Mouse (Mus musculus) kidney, adult 2 months (tissue): Measurements from ENCODE around the gene Tmem51. TPM values are rescaled to one million over a fixed set of nuclear protein-coding genes. Genes with fewer than 3 reads are reported as not detected.
"Not testable (repeated sequence)": the region's sequence is repeated elsewhere in the genome, so short reads cannot be mapped to it uniquely, and the experiment has no call there.

Experiments
- DNase-seq: peaks from one replicate; pipeline ENCODE4 v3.0.0; 2021
- H3K27ac ChIP-seq: fragments of 200-500 bp; 2 replicates; pipeline ENCODE4 v1.5.1; 2012; ENCODE audit warnings: low read depth, low read length, control low read depth, inconsistent platforms; ENCODE audit not compliant: insufficient read depth
- H3K27me3 ChIP-seq: fragments of 200-500 bp; replicated peaks from 2 replicates; pipeline ENCODE4 v1.6.1; 2012; ENCODE audit warnings: mild to moderate bottlenecking, moderate library complexity, low read length, inconsistent platforms; ENCODE audit not compliant: control insufficient read depth, insufficient read depth
- H3K36me3 ChIP-seq: fragments of 200-500 bp; 2 replicates; pipeline ENCODE4 v1.6.1; 2012; ENCODE audit warnings: mild to moderate bottlenecking, moderate library complexity, low read length, inconsistent platforms; ENCODE audit not compliant: control insufficient read depth, insufficient read depth
- H3K4me1 ChIP-seq: fragments of 200-500 bp; 2 replicates; pipeline ENCODE4 v1.6.1; 2011; ENCODE audit warnings: low read length; ENCODE audit not compliant: control insufficient read depth, insufficient read depth
- H3K4me3 ChIP-seq: fragments of 200-500 bp; 2 replicates; pipeline ENCODE4 v1.5.1; 2011; ENCODE audit warnings: mild to moderate bottlenecking, low read depth, low read length, control low read depth; ENCODE audit not compliant: insufficient read depth
- CTCF ChIP-seq: fragments of 200-500 bp; conservative IDR thresholded peaks from 2 replicates; pipeline ENCODE4 v1.5.1; 2011; ENCODE audit warnings: low read depth, mild to moderate bottlenecking, control low read depth, low read length, moderate library complexity, mixed read lengths; ENCODE audit not compliant: insufficient read depth, insufficient read length
- POLR2A ChIP-seq: fragments of 200-500 bp; IDR thresholded peaks from one replicate; pipeline ENCODE4 v1.6.1; 2011; ENCODE audit warnings: low read depth, low read length, control low read depth
- WGBS: fragments of 180-500 bp; shearing (Covaris S2); methylation state at CpG from one replicate; pipeline ENCODE4 v1.1.7; 2018; 5-methylcytosine and 5-hydroxymethylcytosine counted together
- polyA plus RNA-seq: library from polyadenylated mRNA; depleted of rRNA; stranded (reverse); fragments of >200 nt; gene quantifications from 2 replicates; pipeline ENCODE4 v1.2.3, GENCODE M21; 2012

Tmem51 gene
- polyA plus RNA-seq, 1 experiment, result 60.4 TPM

- no peak for TF ChIP-seq POLR2A
- no peak for TF ChIP-seq CTCF
- H3K4me1 ChIP-seq, result peaks cover 57% of the 10 kb centered on the region
- WGBS, result 29% methylated on average over 22 of the region's 22 CpGs
- DNase-seq, result peak; percentile 90
- peak overlapping the region; percentile 89 for H3K27ac ChIP-seq
- H3K27me3 ChIP-seq, result no peaks in the 10 kb centered on the region
- H3K36me3 ChIP-seq, result no peaks in the 10 kb centered on the region
- no peak overlapping the region for H3K4me3 ChIP-seq
Observed at GRCm38 (mm10) chr4:142052391-142053132, 31.5 kb downstream of the Tmem51 start.

GRCm38 (mm10) chr4:142051883-142052282 lies 32.2 kb downstream of the Tmem51 start:
- not testable (repeated sequence) for H3K4me3 ChIP-seq, H3K27me3 ChIP-seq, H3K36me3 ChIP-seq
- DNase-seq, result peak; percentile 88
- Histone ChIP-seq H3K27ac (peak overlapping the region; percentile 78), H3K4me1 (peaks cover 61% of the 10 kb centered on the region)
- 57% methylated on average over 6 of the region's 6 CpGs for WGBS

GRCm38 (mm10) chr4:142049963-142050362 lies 34.1 kb downstream of the Tmem51 start:
- no peak overlapping the region for H3K4me3 ChIP-seq
- TF ChIP-seq POLR2A, result no peak
- 0 out of 2 replicates have a peak, but pooled peaks have one; percentile 10 for TF ChIP-seq CTCF

GRCm38 (mm10) chr4:142048391-142048790 lies 35.7 kb downstream of the Tmem51 start:
- H3K4me1 ChIP-seq, result peaks cover 77% of the 10 kb centered on the region
- TF ChIP-seq POLR2A, result no peak
- TF ChIP-seq CTCF, result no peak
- no peaks in the 10 kb centered on the region for H3K27me3 ChIP-seq
- H3K27ac ChIP-seq, result peak overlapping the region; percentile 79; the same call in 1 of the 2 replicates
- no peaks in the 10 kb centered on the region for H3K36me3 ChIP-seq
- DNase-seq, result no peak
- WGBS, result 63% methylated on average over 8 of the region's 8 CpGs
- H3K4me3 ChIP-seq, result no peak overlapping the region

More at GRCm38 (mm10) chr4:142049963-142050362, 34.1 kb downstream of the Tmem51 start:
- WGBS, result 96% methylated on average over 5 of the region's 5 CpGs
- Histone ChIP-seq H3K27ac (no peak overlapping the region), H3K27me3 (no peaks in the 10 kb centered on the region), H3K36me3 (no peaks in the 10 kb centered on the region), H3K4me1 (peaks cover 78% of the 10 kb centered on the region)
- no peak for DNase-seq

DNA sequence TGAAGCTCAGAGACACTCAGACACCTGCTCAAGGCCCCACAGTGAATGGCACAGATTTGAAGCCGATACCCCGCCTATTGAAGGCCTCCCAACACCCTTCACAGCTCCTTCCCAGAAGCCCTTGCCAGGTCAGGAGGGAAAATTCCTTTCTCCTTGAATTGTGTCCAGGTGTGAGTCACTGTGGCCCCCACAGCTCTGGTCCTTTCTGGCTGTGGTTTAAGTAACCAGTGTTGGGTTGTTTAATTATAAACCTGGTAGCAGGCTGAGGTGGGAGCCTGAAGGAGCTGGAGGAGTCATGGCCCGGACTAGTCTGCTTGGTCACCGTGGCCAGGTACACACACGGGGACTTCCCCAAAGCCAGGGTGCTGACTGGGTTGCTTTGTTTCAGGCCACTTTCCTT lies 37.1 kb downstream of the Tmem51 start:
- peak; percentile 96 for DNase-seq
- no peak for TF ChIP-seq CTCF
- 45% methylated on average over 5 of the region's 5 CpGs for WGBS
- H3K27me3 ChIP-seq, result no peaks in the 10 kb centered on the region
- peaks cover 68% of the 10 kb centered on the region for H3K4me1 ChIP-seq
- H3K4me3 ChIP-seq, result no peak overlapping the region
- H3K27ac ChIP-seq, result peak overlapping the region; percentile 79
- no peaks in the 10 kb centered on the region for H3K36me3 ChIP-seq

DNA sequence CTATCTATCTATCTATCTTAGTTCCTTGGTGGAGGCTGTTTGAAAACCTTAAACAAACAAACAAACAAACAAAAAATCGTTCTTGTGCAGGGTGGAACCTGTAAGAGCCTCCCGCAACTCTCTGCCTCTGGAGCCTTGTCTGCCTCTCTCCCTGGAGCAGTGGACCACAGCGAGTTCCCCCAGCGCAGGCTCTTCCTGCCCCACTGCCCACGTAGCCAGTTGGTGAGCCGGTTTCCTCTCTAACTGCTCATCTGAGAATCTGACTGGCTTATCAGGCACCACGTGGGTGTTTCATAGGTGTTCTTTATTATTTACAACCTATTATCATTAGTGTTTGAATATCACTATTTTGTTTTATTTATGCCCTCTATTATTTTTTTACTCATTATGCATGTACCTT lies 37.6 kb downstream of the Tmem51 start:
- DNase-seq, result peak; percentile 58
- Histone ChIP-seq H3K4me1 (peaks cover 65% of the 10 kb centered on the region), H3K27ac (peak overlapping the region; percentile 49), H3K4me3 (no peak overlapping the region), H3K27me3 (no peaks in the 10 kb centered on the region), H3K36me3 (no peaks in the 10 kb centered on the region)
- 24% methylated on average over 7 of the region's 7 CpGs for WGBS
- TF ChIP-seq CTCF, result no peak
- no peak for TF ChIP-seq POLR2A

DNA sequence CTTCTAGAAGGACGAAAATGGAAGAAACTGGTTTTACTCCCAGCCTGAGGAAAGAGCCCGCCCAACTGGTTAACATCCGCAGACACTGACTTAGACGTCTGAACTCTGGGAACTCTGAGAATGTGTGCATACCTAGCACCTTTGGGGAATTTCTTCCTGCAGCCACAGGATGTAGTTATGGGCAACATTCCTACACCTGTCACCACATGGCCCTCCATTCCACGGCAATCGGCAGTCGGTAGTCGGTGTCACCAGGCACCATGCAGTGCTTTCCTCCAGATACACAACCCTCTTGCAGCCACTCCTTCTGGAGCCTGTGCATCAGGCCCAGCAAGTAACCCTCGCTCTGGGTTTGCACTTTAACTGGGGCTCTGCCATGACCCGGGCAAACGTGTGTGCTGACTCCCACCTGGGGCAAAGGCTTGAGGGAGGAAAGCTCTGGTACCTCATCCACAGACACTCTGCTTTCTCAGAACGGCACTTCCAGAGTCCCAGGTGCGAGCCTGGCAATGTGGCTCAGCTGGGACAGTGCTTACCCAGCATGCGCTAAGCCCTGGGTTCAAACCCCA lies 38.4 kb downstream of the Tmem51 start:
- Histone ChIP-seq H3K27me3 (no peaks in the 10 kb centered on the region), H3K4me1 (peaks cover 58% of the 10 kb centered on the region), H3K4me3 (no peak overlapping the region), H3K36me3 (no peaks in the 10 kb centered on the region), H3K27ac (peak overlapping the region; percentile 49)
- TF ChIP-seq POLR2A, result no peak
- TF ChIP-seq CTCF, result no peak
- peak; percentile 59 for DNase-seq
- WGBS, result 52% methylated on average over 14 of the region's 14 CpGs
